Mouse (Mus musculus): ENCODE measurements around the gene Tln2. TPM values are rescaled to one million over a fixed set of nuclear protein-coding genes. Genes with fewer than 3 reads are reported as not detected.

Gene Tln2
- polyA plus RNA-seq, 1 experiment from 2014 or later: 22.9 TPM

DNA sequence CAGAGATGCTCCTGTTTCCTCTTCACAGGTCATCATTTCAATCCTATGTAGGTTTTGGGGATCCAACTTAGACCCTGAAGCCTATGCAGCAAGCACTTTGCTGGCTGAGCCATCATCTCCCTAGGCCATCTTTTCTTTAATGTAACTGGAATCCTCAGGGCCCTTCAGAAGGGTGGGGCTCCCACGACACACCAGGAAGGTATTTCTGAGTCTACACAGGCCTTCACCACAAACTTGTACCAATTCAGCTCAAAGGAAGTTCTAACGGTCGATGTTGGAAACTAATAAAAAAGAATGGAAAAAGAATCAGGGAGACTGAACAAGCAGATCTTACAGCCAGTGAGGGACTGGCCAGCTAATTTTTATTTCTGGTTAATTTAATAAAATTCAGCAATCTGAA lies 163.1 kb downstream of the Tln2 start:
- H3K36me3 ChIP-seq (ENCODE audit: control insufficient read depth, insufficient read depth, low read length): no peaks in the 10 kb centered on the region
- no peak overlapping the region for H3K4me2 ChIP-seq (ENCODE audit: low read depth, low read length, severe bottlenecking)
- H3K4me1 ChIP-seq (replicated peaks; ENCODE audit: control insufficient read depth, insufficient read depth, low read length): no peaks in the 10 kb centered on the region
- ATAC-seq (replicated peaks; ENCODE audit: low FRiP score) (no peak), DNase-seq (ENCODE audit: low spot score) (no peak)
- H3K27ac ChIP-seq (ENCODE audit: low read depth, low read length): no peak overlapping the region
- 87% methylated on average over 3 of the region's 3 CpGs for WGBS
- H3K4me3 ChIP-seq (ENCODE audit: low read depth, low read length): no peak overlapping the region
- H3K9me3 ChIP-seq (ENCODE audit: control insufficient read depth, low read length): no peaks in the 10 kb centered on the region
- no peak overlapping the region for H3K9ac ChIP-seq (ENCODE audit: low read length)
- H3K27me3 ChIP-seq (ENCODE audit: control insufficient read depth, insufficient read depth, low read length): no peaks in the 10 kb centered on the region

DNA sequence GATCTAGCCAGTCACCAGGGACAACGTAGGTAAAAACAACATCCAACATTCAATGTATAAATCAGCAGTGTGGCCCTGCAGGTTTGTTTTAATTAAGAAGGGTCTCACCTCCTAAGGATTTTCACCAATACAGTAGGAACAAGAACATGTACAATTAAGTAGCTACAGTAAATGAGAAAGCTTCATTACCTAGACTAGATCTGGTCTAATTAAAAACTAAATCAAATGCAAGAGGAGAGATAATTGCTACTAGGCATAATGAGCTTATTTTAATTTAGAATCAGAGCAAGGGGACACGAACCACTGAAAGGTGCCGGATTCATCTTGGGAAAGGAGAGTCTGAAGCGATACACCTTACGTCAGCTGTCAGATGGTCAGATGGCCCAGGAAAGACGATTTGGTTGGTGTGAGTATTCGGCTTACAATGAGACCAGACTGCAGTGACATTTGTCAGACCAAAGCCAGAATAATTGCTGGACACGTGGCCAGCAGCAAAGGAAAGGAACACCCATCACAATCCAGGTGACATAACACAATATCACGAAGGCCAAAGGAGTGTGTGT lies 175.4 kb downstream of the Tln2 start:
- H3K27me3 ChIP-seq (ENCODE audit: control insufficient read depth, insufficient read depth, low read length): no peaks in the 10 kb centered on the region
- H3K36me3 ChIP-seq (ENCODE audit: control insufficient read depth, insufficient read depth, low read length): no peaks in the 10 kb centered on the region
- WGBS: 78% methylated on average over 9 of the region's 9 CpGs
- H3K9me3 ChIP-seq (ENCODE audit: control insufficient read depth, low read length): no peaks in the 10 kb centered on the region
- no peak overlapping the region for H3K4me3 ChIP-seq (ENCODE audit: low read depth, low read length)
- no peak overlapping the region for H3K9ac ChIP-seq (ENCODE audit: low read length)
- H3K4me1 ChIP-seq (replicated peaks; ENCODE audit: control insufficient read depth, insufficient read depth, low read length): no peaks in the 10 kb centered on the region
- ATAC-seq (replicated peaks; ENCODE audit: low FRiP score) (no peak), DNase-seq (ENCODE audit: low spot score) (no peak)
- no peak overlapping the region for H3K27ac ChIP-seq (ENCODE audit: low read depth, low read length)
- H3K4me2 ChIP-seq (ENCODE audit: low read depth, low read length, severe bottlenecking): no peak overlapping the region

DNA sequence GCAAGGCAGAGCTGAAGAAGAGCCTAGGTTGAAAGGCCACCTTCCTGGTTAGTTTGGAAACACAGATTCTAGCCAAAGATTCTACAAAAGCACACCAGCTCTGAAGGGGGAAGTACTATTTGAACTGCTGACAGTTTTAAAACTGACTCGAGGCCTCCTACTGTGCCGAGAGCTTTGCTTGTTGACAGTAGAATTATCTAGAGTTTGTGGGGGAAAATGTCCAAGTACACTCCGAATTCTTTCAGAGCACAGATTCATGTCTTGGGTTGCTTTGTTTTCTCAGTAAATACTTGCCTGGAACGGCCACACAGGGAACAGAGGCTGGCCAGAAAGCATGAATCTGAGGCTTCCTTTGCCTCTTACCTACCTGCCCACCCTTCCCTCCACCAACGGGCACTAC lies 179.4 kb downstream of the Tln2 start:
- H3K9ac ChIP-seq (ENCODE audit: low read length): no peak overlapping the region
- 75% methylated on average over 5 of the region's 5 CpGs for WGBS
- H3K4me3 ChIP-seq (ENCODE audit: low read depth, low read length): no peak overlapping the region
- no peaks in the 10 kb centered on the region for H3K9me3 ChIP-seq (ENCODE audit: control insufficient read depth, low read length)
- H3K4me1 ChIP-seq (replicated peaks; ENCODE audit: control insufficient read depth, insufficient read depth, low read length): no peaks in the 10 kb centered on the region
- H3K4me2 ChIP-seq (ENCODE audit: low read depth, low read length, severe bottlenecking): no peak overlapping the region
- ATAC-seq (replicated peaks; ENCODE audit: low FRiP score) (no peak), DNase-seq (ENCODE audit: low spot score) (no peak)
- H3K27me3 ChIP-seq (ENCODE audit: control insufficient read depth, insufficient read depth, low read length): no peaks in the 10 kb centered on the region
- no peak overlapping the region for H3K27ac ChIP-seq (ENCODE audit: low read depth, low read length)
- no peaks in the 10 kb centered on the region for H3K36me3 ChIP-seq (ENCODE audit: control insufficient read depth, insufficient read depth, low read length)

DNA sequence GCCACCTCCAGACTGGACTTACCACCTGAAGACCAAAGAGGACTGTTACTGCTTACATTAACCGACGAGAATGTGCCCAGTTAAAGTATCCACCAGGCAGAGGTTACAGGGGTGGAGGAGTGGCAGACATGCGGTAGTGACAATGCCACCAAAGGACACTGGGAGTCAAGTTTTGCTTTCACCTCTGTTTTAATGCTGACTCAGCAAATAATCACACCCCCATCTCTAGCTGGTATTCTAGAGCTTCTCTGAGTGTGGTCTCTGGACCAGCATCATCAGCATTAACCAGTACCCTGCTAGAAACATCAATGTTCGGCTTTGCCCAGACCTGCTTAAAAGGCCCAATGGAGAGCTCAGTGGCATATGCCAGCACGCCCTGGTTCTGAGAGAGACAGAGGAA lies 180.7 kb downstream of the Tln2 start:
- H3K27me3 ChIP-seq (ENCODE audit: control insufficient read depth, insufficient read depth, low read length): no peaks in the 10 kb centered on the region
- H3K9ac ChIP-seq (ENCODE audit: low read length): no peak overlapping the region
- H3K4me2 ChIP-seq (ENCODE audit: low read depth, low read length, severe bottlenecking): no peak overlapping the region
- no peak overlapping the region for H3K4me3 ChIP-seq (ENCODE audit: low read depth, low read length)
- H3K27ac ChIP-seq (ENCODE audit: low read depth, low read length): no peak overlapping the region
- no peaks in the 10 kb centered on the region for H3K9me3 ChIP-seq (ENCODE audit: control insufficient read depth, low read length)
- 91% methylated on average over 5 of the region's 5 CpGs for WGBS
- no peaks in the 10 kb centered on the region for H3K4me1 ChIP-seq (replicated peaks; ENCODE audit: control insufficient read depth, insufficient read depth, low read length)
- H3K36me3 ChIP-seq (ENCODE audit: control insufficient read depth, insufficient read depth, low read length): no peaks in the 10 kb centered on the region
- no peak for ATAC-seq (replicated peaks; ENCODE audit: low FRiP score)
- no peak for DNase-seq (ENCODE audit: low spot score)

DNA sequence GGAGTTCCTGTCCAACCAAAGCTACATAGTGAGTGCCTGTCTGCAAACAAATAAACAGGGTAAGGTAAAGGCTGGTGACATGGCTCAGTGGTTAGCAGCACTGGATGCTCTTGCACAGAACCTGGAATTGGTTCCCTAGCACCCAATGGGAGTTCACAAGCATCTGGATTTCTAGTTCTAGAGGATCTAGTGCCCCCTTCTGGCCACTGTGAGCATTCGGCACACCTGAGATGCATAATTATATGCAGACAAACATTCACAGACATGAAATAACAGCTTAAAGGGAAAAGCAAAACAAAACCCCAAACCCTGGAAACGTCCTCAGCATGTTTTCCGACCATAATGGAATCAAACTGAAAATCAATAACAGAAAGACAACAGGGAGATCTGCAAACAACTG lies 191.4 kb downstream of the Tln2 start:
- Histone ChIP-seq H3K27ac (ENCODE audit: low read depth, low read length) (no peak overlapping the region), H3K4me1 (replicated peaks; ENCODE audit: control insufficient read depth, insufficient read depth, low read length) (no peaks in the 10 kb centered on the region), H3K36me3 (ENCODE audit: control insufficient read depth, insufficient read depth, low read length) (no peaks in the 10 kb centered on the region), H3K9ac (ENCODE audit: low read length) (no peak overlapping the region), H3K4me3 (ENCODE audit: low read depth, low read length) (no peak overlapping the region), H3K4me2 (ENCODE audit: low read depth, low read length, severe bottlenecking) (no peak overlapping the region), H3K9me3 (ENCODE audit: control insufficient read depth, low read length) (no peaks in the 10 kb centered on the region), H3K27me3 (ENCODE audit: control insufficient read depth, insufficient read depth, low read length) (no peaks in the 10 kb centered on the region)
- no peak for DNase-seq (ENCODE audit: low spot score)
- WGBS: 89% methylated on average over 3 of the region's 3 CpGs
- ATAC-seq (replicated peaks; ENCODE audit: low FRiP score): no peak

DNA sequence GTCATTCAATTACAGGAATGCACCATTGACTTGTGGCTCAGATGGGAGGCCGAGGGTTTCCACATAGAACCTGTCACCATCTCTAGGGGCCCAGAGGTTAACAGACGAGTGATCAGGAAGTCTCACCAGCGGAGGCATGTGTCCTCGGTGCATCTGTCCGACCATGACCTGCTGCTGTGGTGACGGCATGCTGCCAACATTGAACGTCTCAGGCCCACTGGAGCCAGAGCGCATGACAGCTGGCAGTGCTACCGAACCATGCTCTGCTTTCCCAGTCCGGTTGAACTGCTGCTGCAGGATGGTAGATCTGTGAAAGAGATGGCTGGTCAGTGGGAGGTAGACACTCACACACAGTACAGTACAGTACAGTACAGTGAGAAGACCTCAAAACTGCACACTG lies 197.0 kb downstream of the Tln2 start:
- Histone ChIP-seq H3K27me3 (ENCODE audit: control insufficient read depth, insufficient read depth, low read length) (no peaks in the 10 kb centered on the region), H3K4me2 (ENCODE audit: low read depth, low read length, severe bottlenecking) (no peak overlapping the region), H3K9me3 (ENCODE audit: control insufficient read depth, low read length) (no peaks in the 10 kb centered on the region), H3K4me1 (replicated peaks; ENCODE audit: control insufficient read depth, insufficient read depth, low read length) (no peaks in the 10 kb centered on the region; the same call in 1 of the 2 replicates), H3K4me3 (ENCODE audit: low read depth, low read length) (no peak overlapping the region), H3K36me3 (ENCODE audit: control insufficient read depth, insufficient read depth, low read length) (no peaks in the 10 kb centered on the region), H3K9ac (ENCODE audit: low read length) (no peak overlapping the region), H3K27ac (ENCODE audit: low read depth, low read length) (no peak overlapping the region)
- ATAC-seq (replicated peaks; ENCODE audit: low FRiP score): no peak
- DNase-seq (ENCODE audit: low spot score): no peak
- 96% methylated on average over 10 of the region's 10 CpGs for WGBS

DNA sequence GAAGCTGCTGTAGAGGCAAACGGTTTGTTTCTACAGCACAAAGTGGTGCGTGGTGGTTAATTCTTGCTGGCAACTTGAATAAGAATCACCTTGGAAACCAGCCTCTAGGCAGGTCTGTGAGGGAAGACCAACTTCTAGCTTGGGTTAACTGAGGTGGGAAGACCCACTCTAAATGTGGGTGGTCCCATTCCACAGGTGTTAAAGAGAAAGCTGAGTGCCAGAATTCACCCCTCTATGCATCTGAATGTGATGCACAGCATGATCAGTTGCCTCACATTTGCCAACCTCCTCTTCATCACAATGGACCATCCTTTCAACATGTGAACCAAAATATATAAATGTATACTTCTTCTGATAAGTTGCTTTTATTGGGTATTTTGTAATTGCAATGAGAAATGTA lies 197.4 kb downstream of the Tln2 start:
- Histone ChIP-seq H3K36me3 (ENCODE audit: control insufficient read depth, insufficient read depth, low read length) (no peaks in the 10 kb centered on the region), H3K9me3 (ENCODE audit: control insufficient read depth, low read length) (no peaks in the 10 kb centered on the region), H3K4me3 (ENCODE audit: low read depth, low read length) (no peak overlapping the region), H3K4me1 (replicated peaks; ENCODE audit: control insufficient read depth, insufficient read depth, low read length) (no peaks in the 10 kb centered on the region; the same call in 1 of the 2 replicates), H3K4me2 (ENCODE audit: low read depth, low read length, severe bottlenecking) (no peak overlapping the region), H3K27me3 (ENCODE audit: control insufficient read depth, insufficient read depth, low read length) (no peaks in the 10 kb centered on the region), H3K9ac (ENCODE audit: low read length) (no peak overlapping the region), H3K27ac (ENCODE audit: low read depth, low read length) (no peak overlapping the region)
- 77% methylated on average over 2 of the region's 2 CpGs for WGBS
- ATAC-seq (replicated peaks; ENCODE audit: low FRiP score) (no peak), DNase-seq (ENCODE audit: low spot score) (no peak)

DNA sequence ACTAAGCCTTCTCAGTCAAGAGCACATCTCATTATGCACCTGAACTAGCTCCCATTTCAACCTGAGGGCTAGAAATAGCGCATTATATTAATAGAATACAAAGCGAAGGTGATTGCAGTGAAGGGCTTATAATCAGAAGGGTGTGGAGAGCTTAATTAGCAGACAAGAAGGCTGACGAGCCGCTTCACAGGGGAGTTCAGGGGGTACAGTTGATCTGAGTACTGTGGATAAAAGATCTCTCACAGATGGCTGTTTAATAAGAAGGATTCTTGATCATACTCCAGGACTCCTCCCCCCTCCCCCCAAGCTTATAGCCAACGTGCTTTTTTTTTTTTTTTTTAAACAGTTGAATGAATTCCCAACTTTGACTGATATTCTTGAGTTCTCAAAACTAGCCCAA lies 198.0 kb downstream of the Tln2 start:
- DNase-seq (ENCODE audit: low spot score) (no peak), ATAC-seq (replicated peaks; ENCODE audit: low FRiP score) (no peak)
- Histone ChIP-seq H3K4me2 (ENCODE audit: low read depth, low read length, severe bottlenecking) (no peak overlapping the region), H3K36me3 (ENCODE audit: control insufficient read depth, insufficient read depth, low read length) (no peaks in the 10 kb centered on the region), H3K9me3 (ENCODE audit: control insufficient read depth, low read length) (no peaks in the 10 kb centered on the region), H3K27me3 (ENCODE audit: control insufficient read depth, insufficient read depth, low read length) (no peaks in the 10 kb centered on the region), H3K27ac (ENCODE audit: low read depth, low read length) (no peak overlapping the region), H3K4me3 (ENCODE audit: low read depth, low read length) (no peak overlapping the region), H3K9ac (ENCODE audit: low read length) (no peak overlapping the region), H3K4me1 (replicated peaks; ENCODE audit: control insufficient read depth, insufficient read depth, low read length) (no peaks in the 10 kb centered on the region; the same call in 1 of the 2 replicates)
- 66% methylated on average over 5 of the region's 5 CpGs for WGBS

DNA sequence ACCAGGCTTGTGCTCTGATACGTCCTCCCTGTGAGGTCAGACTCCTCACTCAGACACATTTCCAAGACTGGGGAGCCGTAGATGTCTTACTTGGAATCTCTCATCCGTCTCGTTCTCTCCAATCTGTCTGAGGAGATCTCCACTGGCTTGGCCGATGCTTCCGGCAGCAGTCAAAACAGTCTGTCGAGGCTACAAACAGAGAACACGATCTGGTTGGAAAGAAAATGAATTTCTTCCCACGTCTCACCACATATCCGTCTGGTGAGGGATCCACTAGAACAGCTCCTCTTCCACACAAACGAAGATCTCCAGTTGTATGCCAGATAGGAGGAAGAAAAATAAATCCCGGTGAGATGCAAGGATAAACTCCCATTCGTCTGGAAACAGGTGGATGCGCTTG lies 205.1 kb downstream of the Tln2 start:
- Histone ChIP-seq H3K4me3 (ENCODE audit: low read depth, low read length) (no peak overlapping the region), H3K9ac (ENCODE audit: low read length) (no peak overlapping the region), H3K4me2 (ENCODE audit: low read depth, low read length, severe bottlenecking) (no peak overlapping the region), H3K4me1 (replicated peaks; ENCODE audit: control insufficient read depth, insufficient read depth, low read length) (no peaks in the 10 kb centered on the region), H3K9me3 (ENCODE audit: control insufficient read depth, low read length) (no peaks in the 10 kb centered on the region), H3K27me3 (ENCODE audit: control insufficient read depth, insufficient read depth, low read length) (no peaks in the 10 kb centered on the region), H3K27ac (ENCODE audit: low read depth, low read length) (no peak overlapping the region), H3K36me3 (ENCODE audit: control insufficient read depth, insufficient read depth, low read length) (no peaks in the 10 kb centered on the region)
- WGBS: 93% methylated on average over 14 of the region's 14 CpGs
- DNase-seq (ENCODE audit: low spot score) (no peak), ATAC-seq (replicated peaks; ENCODE audit: low FRiP score) (no peak)

All from forebrain, embryonic 11.5 days (tissue).